Mouse (Mus musculus) ES-E14 (cell line): Measurements from ENCODE around the gene Cd163l1. TPM values are rescaled to one million over a fixed set of nuclear protein-coding genes. Genes with fewer than 3 reads are reported as not detected.

Source experiments
- DNase-seq: peaks from one replicate; pipeline ENCODE4 v3.0.0-alpha.2; 2013; ENCODE audit warnings: low read depth, low spot score
- H3K27ac ChIP-seq: 2 replicates; pipeline ENCODE4 v1.5.1; 2012; ENCODE audit warnings: low read depth, mild to moderate bottlenecking, low read length, moderate library complexity, mixed read lengths; ENCODE audit not compliant: poor library complexity, insufficient read depth, severe bottlenecking
- H3K36me3 ChIP-seq: 2 replicates; pipeline ENCODE4 v1.6.1; 2012; ENCODE audit warnings: mild to moderate bottlenecking, low read length, moderate library complexity, mixed read lengths; ENCODE audit not compliant: control insufficient read depth, poor library complexity, insufficient read depth, severe bottlenecking
- H3K4me1 ChIP-seq, 2 experiments: fragments of 150-350 bp in 1 of 2; sonication (generic) in 1 of 2; 2 replicates each; pipeline ENCODE4 v1.6.1; 2012; ENCODE audit warnings: low read length in 2 of 2, mild to moderate bottlenecking in 1 of 2, mixed read lengths in 1 of 2; ENCODE audit not compliant: control insufficient read depth in 2 of 2, insufficient read depth in 2 of 2, poor library complexity in 1 of 2
- H3K4me3 ChIP-seq, 2 experiments: fragments of 150-350 bp in 1 of 2; sonication (generic) in 1 of 2; 2 replicates each; pipeline ENCODE4 v1.5.1; 2012; ENCODE audit warnings: low read length in 2 of 2, low read depth in 1 of 2, mild to moderate bottlenecking in 1 of 2, mixed read lengths in 1 of 2; ENCODE audit not compliant: insufficient read depth in 1 of 2, poor library complexity in 1 of 2, severe bottlenecking in 1 of 2
- H3K9ac ChIP-seq: 2 replicates; pipeline ENCODE4 v1.6.1; 2012; ENCODE audit warnings: low read depth, mild to moderate bottlenecking, low read length, mixed read lengths; ENCODE audit not compliant: poor library complexity, insufficient read depth, severe bottlenecking
- H3K9me3 ChIP-seq: fragments of 150-350 bp; sonication (generic); 2 replicates; pipeline ENCODE4 v1.6.1; 2012; ENCODE audit warnings: low read depth, mild to moderate bottlenecking, low read length; ENCODE audit not compliant: control insufficient read depth, insufficient read depth
- CHD2 ChIP-seq: IDR thresholded peaks from 2 replicates; pipeline ENCODE4 v1.6.1; 2014; ENCODE audit warnings: mild to moderate bottlenecking, low read depth, low read length, inconsistent platforms
- HCFC1 ChIP-seq: IDR thresholded peaks from 2 replicates; pipeline ENCODE4 v1.6.1; 2012; ENCODE audit warnings: low read length, inconsistent platforms, borderline replicate concordance; ENCODE audit not compliant: insufficient read depth
- MAFK ChIP-seq: IDR thresholded peaks from 2 replicates; pipeline ENCODE4 v1.6.1; 2014; ENCODE audit warnings: mild to moderate bottlenecking, low read depth, low read length, inconsistent platforms; ENCODE audit not compliant: insufficient read depth
- ZC3H11A ChIP-seq: IDR thresholded peaks from 2 replicates; pipeline ENCODE4 v1.6.1; 2012; ENCODE audit warnings: low read depth, mild to moderate bottlenecking, inconsistent platforms, low read length, borderline replicate concordance
- ZNF384 ChIP-seq: IDR thresholded peaks from 2 replicates; pipeline ENCODE4 v1.6.1; 2012; ENCODE audit warnings: low read depth, low read length, inconsistent platforms
- in situ Hi-C, 2 experiments: fragments of 600-800 bp; cut with MboI; formaldehyde crosslinking; loops; one replicate each; pipeline ENCODE4 v1.15.1; 2025; ENCODE audit warnings: low sequenced_read_pairs in 2 of 2, inconsistent platforms in 1 of 2; ENCODE audit not compliant: unreplicated experiment in 2 of 2
- total RNA-seq: library from RNA; depleted of rRNA; stranded (reverse); fragments of 300-350 nt; gene quantifications from 2 replicates; pipeline ENCODE4 v1.2.3, GENCODE M21; 2012

Cd163l1 gene
- total RNA-seq, 1 experiment = not detected

- 0 out of 2 replicates have a peak overlapping the region, but pooled peaks have one; percentile 50 for H3K9ac ChIP-seq
- no peak for DNase-seq
- no peak for TF ChIP-seq ZNF384
- no peak for TF ChIP-seq ZC3H11A
- no peak for TF ChIP-seq HCFC1
- no peak for TF ChIP-seq CHD2
- no peak for TF ChIP-seq MAFK
- H3K4me3 ChIP-seq = peak overlapping the region; percentile 7 to 39; a peak in 1 of 4 replicates
- peaks cover 0 to 6% of the 10 kb centered on the region in 2 experiments; a peak in 1 of 4 replicates for H3K4me1 ChIP-seq
- no peak overlapping the region for H3K27ac ChIP-seq
- in situ Hi-C loops = no loop called here
- H3K36me3 ChIP-seq = no peaks in the 10 kb centered on the region
- H3K9me3 ChIP-seq = no peaks in the 10 kb centered on the region
Observed at GRCm38 (mm10) chr7:140228476-140228875, 10.4 kb downstream of the Cd163l1 start.

- Histone ChIP-seq H3K4me1 (no peaks in the 10 kb centered on the region), H3K4me3 (no peak overlapping the region), H3K36me3 (no peaks in the 10 kb centered on the region), H3K9ac (no peak overlapping the region), H3K27ac (no peak overlapping the region), H3K9me3 (no peaks in the 10 kb centered on the region)
- in situ Hi-C loops = no loop called here
- TF ChIP-seq ZC3H11A (no peak), HCFC1 (no peak), CHD2 (no peak), ZNF384 (no peak), MAFK (no peak)
- DNase-seq = no peak
Observed at GRCm38 (mm10) chr7:140231026-140231425, 13.0 kb downstream of the Cd163l1 start.

GRCm38 (mm10) chr7:140233696-140234095 lies 15.6 kb downstream of the Cd163l1 start:
- in situ Hi-C loops = no loop called here
- TF ChIP-seq ZNF384 (no peak), HCFC1 (no peak), MAFK (no peak), ZC3H11A (no peak), CHD2 (no peak)

GRCm38 (mm10) chr7:140247216-140247615 lies 29.1 kb downstream of the Cd163l1 start, which contains the start of gene 5830411N06Rik:
Gene 5830411N06Rik, plus strand, starts transcription at chr7:140247284.
- H3K9ac ChIP-seq = no peak within 1 kb of the TSS
- TF ChIP-seq CHD2 (no peak), MAFK (no peak), HCFC1 (no peak), ZNF384 (no peak), ZC3H11A (no peak)
- no peaks in the 10 kb centered on the region for H3K9me3 ChIP-seq
- H3K36me3 ChIP-seq = no peaks in the 10 kb centered on the region
- no peak within 1 kb of the TSS for H3K27ac ChIP-seq
- no peak within 1 kb of the TSS for H3K4me3 ChIP-seq
- no peaks in the 10 kb centered on the region for H3K4me1 ChIP-seq
- DNase-seq = no peak
- in situ Hi-C loops = no loop called here

More at GRCm38 (mm10) chr7:140233696-140234095, 15.6 kb downstream of the Cd163l1 start:
- Histone ChIP-seq H3K9me3 (no peaks in the 10 kb centered on the region), H3K4me1 (no peaks in the 10 kb centered on the region), H3K4me3 (no peak overlapping the region), H3K27ac (no peak overlapping the region), H3K9ac (no peak overlapping the region), H3K36me3 (no peaks in the 10 kb centered on the region)
- no peak for DNase-seq

- TF ChIP-seq HCFC1 (no peak), MAFK (no peak), CHD2 (no peak), ZNF384 (0 out of 2 replicates have a peak, but pooled peaks have one; percentile 10), ZC3H11A (no peak)
- Histone ChIP-seq H3K36me3 (no peaks in the 10 kb centered on the region), H3K9ac (no peak overlapping the region), H3K27ac (no peak overlapping the region), H3K4me3 (no peak overlapping the region), H3K4me1 (no peaks in the 10 kb centered on the region), H3K9me3 (no peaks in the 10 kb centered on the region)
- in situ Hi-C loops = no loop called here
- DNase-seq = no peak
Observed at GRCm38 (mm10) chr7:140253780-140254299, 35.8 kb downstream of the Cd163l1 start.
